In the genomic region with DNA sequence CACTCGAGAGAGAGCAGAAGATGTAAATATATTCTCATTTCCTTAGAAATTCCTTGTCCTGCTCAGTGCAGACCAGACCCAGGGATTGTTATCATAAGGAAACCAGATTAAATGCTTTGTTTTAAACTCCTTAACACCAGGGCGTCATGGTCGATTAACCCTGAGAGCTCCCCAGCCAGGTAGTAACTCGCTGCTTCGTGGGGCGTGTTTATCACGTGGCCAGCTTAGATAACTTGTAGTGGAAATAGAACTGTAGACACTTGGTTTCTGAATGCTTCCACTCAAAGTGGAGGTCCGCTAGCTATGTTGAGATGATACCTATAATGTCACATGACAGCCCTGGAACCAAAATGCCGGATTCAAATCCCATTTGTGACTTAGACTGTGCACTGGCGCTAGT, we compare ENCODE assay signal across 10 mouse cellular contexts. TPM values are rescaled to one million over a fixed set of nuclear protein-coding genes. Genes with fewer than 3 reads are reported as not detected.
DNase-seq lines count a peak whose midpoint lies in the region; ATAC-seq and TF ChIP-seq lines count a peak whose summit lies in the region.
"Had no signal": no experiment of that assay in that cellular context is flagged by ENCODE, and none has a peak within 500 bp of the region (broad histone marks: within the 10 kb centered on the region; RNA-seq: fewer than 3 reads in every experiment).

No protein-coding gene starts in this region.

- no peaks in the 10 kb centered on the region for H3K27me3 ChIP-seq in heart, embryonic 15.5 days
- no peaks in the 10 kb centered on the region for H3K27me3 ChIP-seq in kidney, embryonic 15.5 days
- no peaks in the 10 kb centered on the region for H3K27me3 ChIP-seq in midbrain, embryonic 16.5 days (ENCODE audit: control insufficient read depth, insufficient read depth, low read depth, low read length)

- H3K4me2 ChIP-seq in heart, embryonic 15.5 days: peak overlapping the region; percentile 83
- H3K4me2 ChIP-seq in kidney, embryonic 15.5 days: peak overlapping the region; percentile 91
- H3K4me2 ChIP-seq in midbrain, embryonic 16.5 days (ENCODE audit: low read length): peak overlapping the region; percentile 92

- no peak for TF ChIP-seq POLR2A in embryonic fibroblast, embryonic 13.5 days (IDR thresholded peaks at IDR 0.05; ENCODE audit: low read depth, low read length)

- no peak overlapping the region for H3K27ac ChIP-seq in heart, embryonic 15.5 days
- H3K27ac ChIP-seq in embryonic fibroblast, embryonic 13.5 days (ENCODE audit: insufficient read depth, low read length): no peak overlapping the region
- H3K27ac ChIP-seq in kidney, embryonic 15.5 days: no peak overlapping the region
- H3K27ac ChIP-seq in midbrain, embryonic 16.5 days (ENCODE audit: low read length): no peak overlapping the region

- H3K4me3 ChIP-seq in heart, embryonic 15.5 days: peak overlapping the region; percentile 84
- H3K4me3 ChIP-seq in embryonic fibroblast, embryonic 13.5 days (ENCODE audit: insufficient read depth, low read length): peak overlapping the region; percentile 63; the same call in 1 of the 2 replicates
- H3K4me3 ChIP-seq in kidney, embryonic 15.5 days (replicated peaks): peak overlapping the region; percentile 89
- peak overlapping the region; percentile 84 for H3K4me3 ChIP-seq in midbrain, embryonic 16.5 days (ENCODE audit: low read depth, low read length)

- H3K4me1 ChIP-seq in heart, embryonic 15.5 days (replicated peaks): peaks cover 23% of the 10 kb centered on the region
- H3K4me1 ChIP-seq in embryonic fibroblast, embryonic 13.5 days (ENCODE audit: control insufficient read depth, insufficient read depth, low read length): no peaks in the 10 kb centered on the region
- H3K4me1 ChIP-seq in kidney, embryonic 15.5 days: peaks cover 24% of the 10 kb centered on the region
- peaks cover 27% of the 10 kb centered on the region for H3K4me1 ChIP-seq in midbrain, embryonic 16.5 days (ENCODE audit: control insufficient read depth, insufficient read depth, low read length)

- ATAC-seq in heart, embryonic 15.5 days (replicated peaks; ENCODE audit: insufficient number of reproducible peaks, insufficient read depth, low FRiP score, low read depth): no peak
- no peak for ATAC-seq in kidney, embryonic 15.5 days (replicated peaks; ENCODE audit: low FRiP score)
- ATAC-seq in midbrain, embryonic 16.5 days: no peak
- ATAC-seq in erythroblast, adult 5-6 weeks (replicated peaks; ENCODE audit: low FRiP score, poor library complexity, severe bottlenecking): no peak

- H3K9ac ChIP-seq in heart, embryonic 15.5 days: no peak overlapping the region; the same call in 1 of the 2 replicates
- H3K9ac ChIP-seq in kidney, embryonic 15.5 days: no peak overlapping the region
- H3K9ac ChIP-seq in midbrain, embryonic 16.5 days (ENCODE audit: low read depth, low read length): peak overlapping the region; percentile 89

- no peaks in the 10 kb centered on the region for H3K9me3 ChIP-seq in heart, embryonic 15.5 days (replicated peaks)
- H3K9me3 ChIP-seq in kidney, embryonic 15.5 days (replicated peaks): no peaks in the 10 kb centered on the region
- no peaks in the 10 kb centered on the region for H3K9me3 ChIP-seq in midbrain, embryonic 16.5 days (replicated peaks; ENCODE audit: control insufficient read depth, low read length, poor library complexity, severe bottlenecking)

- TF ChIP-seq CTCF in embryonic fibroblast, embryonic 13.5 days (IDR thresholded peaks at IDR 0.05; ENCODE audit: borderline replicate concordance, insufficient read depth, low read length): no peak

- DNase-seq in heart, postnatal 36 days: no peak
- DNase-seq in embryo, embryonic 9.5 days (ENCODE audit: extremely low spot score): no peak
- DNase-seq in layer of hippocampus, adult 8-10 months (ENCODE audit: low spot score in 2 of 2): no peak
- DNase-seq: cerebellum, adult 11 months had no signal

- WGBS in heart, embryonic 15.5 days: 52% methylated on average over 10 of the region's 10 CpGs
- WGBS in kidney, embryonic 15.5 days: 36% methylated on average over 10 of the region's 10 CpGs
- 61% methylated on average over 10 of the region's 10 CpGs for WGBS in midbrain, embryonic 16.5 days

- intact Hi-C loops in heart, postnatal 36 days (cut with DNase I): no loop called here

- H3K36me3 ChIP-seq in heart, embryonic 15.5 days: peaks cover 36% of the 10 kb centered on the region
- peaks cover 30% of the 10 kb centered on the region for H3K36me3 ChIP-seq in kidney, embryonic 15.5 days
- peaks cover 4% of the 10 kb centered on the region for H3K36me3 ChIP-seq in midbrain, embryonic 16.5 days (ENCODE audit: control insufficient read depth, insufficient read depth, low read length)

RNA-seq across cellular contexts. Expression of gene Letmd1, which starts 1.2 kb away (rescaled TPM):
- 11.6 and 16.4 TPM in 2 replicates for polyA plus RNA-seq in heart, embryonic 15.5 days (2015; fragmentation: Nextera tagmentation; extraction: Ambion mirVana)
- 10 to 100 TPM; 12.2 to 14.8 TPM for total RNA-seq in heart, postnatal 36 days (2021)
- polyA plus RNA-seq in embryonic fibroblast, embryonic 13.5 days (2011; ENCODE audit: insufficient read length, low read depth, missing spikeins): 22.6 and 27.4 TPM in 2 replicates
- 27.5 and 27.8 TPM in 2 replicates for polyA plus RNA-seq in kidney, embryonic 15.5 days (2015; fragmentation: Nextera tagmentation; extraction: Ambion mirVana)
- polyA plus RNA-seq in midbrain, embryonic 16.5 days (2015; fragmentation: Nextera tagmentation; extraction: Ambion mirVana): 57.4 and 57.5 TPM in 2 replicates
- 4.4 and 4.8 TPM in 2 replicates for total RNA-seq in erythroblast, adult 5-6 weeks (2015; ENCODE audit: low replicate concordance)
- 2.5 and 3.7 TPM in 2 replicates for total RNA-seq in erythroblast, adult 5-6 weeks (2017; ENCODE audit: low replicate concordance)
- total RNA-seq in layer of hippocampus, adult 8-10 months (2022): 10 to 100 TPM; 57.2 to 67.6 (median 62.7) TPM

RNA-seq across cellular contexts. Expression of gene Csrnp2, which starts 25.3 kb away (rescaled TPM):
- 6.8 and 8.2 TPM in 2 replicates for polyA plus RNA-seq in heart, embryonic 15.5 days (2015; fragmentation: Nextera tagmentation; extraction: Ambion mirVana)
- 1 to 10 TPM; 2.5 to 3.0 TPM for total RNA-seq in heart, postnatal 36 days (2021)
- polyA plus RNA-seq in embryonic fibroblast, embryonic 13.5 days (2011; ENCODE audit: insufficient read length, low read depth, missing spikeins): 9.3 and 10.8 TPM in 2 replicates
- polyA plus RNA-seq in kidney, embryonic 15.5 days (2015; fragmentation: Nextera tagmentation; extraction: Ambion mirVana): 16.0 and 16.9 TPM in 2 replicates
- polyA plus RNA-seq in midbrain, embryonic 16.5 days (2015; fragmentation: Nextera tagmentation; extraction: Ambion mirVana): 48.1 and 51.3 TPM in 2 replicates
- total RNA-seq in erythroblast, adult 5-6 weeks (2015; ENCODE audit: low replicate concordance): 0.21 TPM in 1 of 2 replicates, not detected in the other
- 0.51 and 0.98 TPM in 2 replicates for total RNA-seq in erythroblast, adult 5-6 weeks (2017; ENCODE audit: low replicate concordance)
- 10 to 100 TPM; 22.7 to 26.3 (median 24.6) TPM for total RNA-seq in layer of hippocampus, adult 8-10 months (2022)

RNA-seq across cellular contexts. Expression of gene Slc11a2, which starts 45.2 kb away (rescaled TPM):
- polyA plus RNA-seq in heart, embryonic 15.5 days (2015; fragmentation: Nextera tagmentation; extraction: Ambion mirVana): 11.6 and 14.9 TPM in 2 replicates
- 10 to 100 TPM; 45.2 TPM for total RNA-seq in heart, postnatal 36 days (2021)
- 40.3 and 48.5 TPM in 2 replicates for polyA plus RNA-seq in embryonic fibroblast, embryonic 13.5 days (2011; ENCODE audit: insufficient read length, low read depth, missing spikeins)
- polyA plus RNA-seq in kidney, embryonic 15.5 days (2015; fragmentation: Nextera tagmentation; extraction: Ambion mirVana): 26.8 and 28.2 TPM in 2 replicates
- polyA plus RNA-seq in midbrain, embryonic 16.5 days (2015; fragmentation: Nextera tagmentation; extraction: Ambion mirVana): 23.7 and 24.8 TPM in 2 replicates
- 14.6 and 18.3 TPM in 2 replicates for total RNA-seq in erythroblast, adult 5-6 weeks (2015; ENCODE audit: low replicate concordance)
- total RNA-seq in erythroblast, adult 5-6 weeks (2017; ENCODE audit: low replicate concordance): 20.1 and 23.8 TPM in 2 replicates
- total RNA-seq in layer of hippocampus, adult 8-10 months (2022): 10 to 100 TPM; 54.1 to 68.5 (median 60.4) TPM

RNA-seq across cellular contexts. Expression of gene Gm5475, which starts 48.1 kb away (rescaled TPM):
- 0.09 TPM in 1 of 2 replicates, not detected in the other for polyA plus RNA-seq in heart, embryonic 15.5 days (2015; fragmentation: Nextera tagmentation; extraction: Ambion mirVana)
- not detected for total RNA-seq in heart, postnatal 36 days (2021)
- polyA plus RNA-seq in embryonic fibroblast, embryonic 13.5 days (2011; ENCODE audit: insufficient read length, low read depth, missing spikeins): not detected in 2 replicates
- 0.15 and 0.25 TPM in 2 replicates for polyA plus RNA-seq in kidney, embryonic 15.5 days (2015; fragmentation: Nextera tagmentation; extraction: Ambion mirVana)
- 0.10 TPM in 2 replicates for polyA plus RNA-seq in midbrain, embryonic 16.5 days (2015; fragmentation: Nextera tagmentation; extraction: Ambion mirVana)
- not detected in 2 replicates for total RNA-seq in erythroblast, adult 5-6 weeks (2015; ENCODE audit: low replicate concordance)
- not detected in 2 replicates for total RNA-seq in erythroblast, adult 5-6 weeks (2017; ENCODE audit: low replicate concordance)
- total RNA-seq in layer of hippocampus, adult 8-10 months (2022): not detected
- polyA plus RNA-seq: spleen, adult 2 months had no signal
